Mouse (Mus musculus): Measurements from ENCODE around the gene Naa16. TPM values are rescaled to one million over a fixed set of nuclear protein-coding genes. Genes with fewer than 3 reads are reported as not detected.

Gene Naa16
- polyA plus RNA-seq (2015; fragmentation: Nextera tagmentation; extraction: Ambion mirVana): 10.1 and 23.3 TPM in 2 replicates

DNA sequence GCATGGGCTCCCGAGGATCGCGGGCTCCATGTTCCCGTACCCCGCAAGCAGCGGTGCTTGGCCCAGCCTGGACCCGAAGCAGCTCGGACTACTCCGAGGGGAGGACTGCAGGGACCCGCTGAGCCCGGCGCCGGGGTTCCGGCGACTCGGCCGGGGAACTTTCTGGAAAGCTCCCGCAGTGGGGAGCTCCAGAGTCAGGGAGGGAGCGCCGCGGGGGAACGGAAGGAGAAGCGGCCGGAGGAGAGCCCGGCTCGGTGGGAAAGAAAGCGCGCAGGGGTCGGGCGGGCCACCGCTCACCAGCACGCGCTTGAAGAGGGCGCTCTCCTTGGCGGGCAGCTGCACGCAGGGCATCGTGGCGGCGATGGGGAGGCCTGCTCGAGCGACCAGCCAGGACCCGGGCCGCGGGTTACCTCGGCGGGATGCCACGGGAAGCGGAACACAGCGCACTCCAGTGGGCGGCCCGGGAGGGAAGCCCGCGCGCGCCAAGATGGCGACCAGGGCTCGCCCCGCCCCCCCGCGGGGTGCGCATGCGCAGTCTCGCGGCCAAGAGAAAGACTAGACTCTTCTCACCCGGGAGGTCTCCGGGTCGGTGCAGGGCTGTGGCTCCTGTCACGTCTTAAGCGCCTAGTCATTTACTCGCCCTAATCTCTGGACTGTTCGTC lies at the start of gene Naa16:
Gene Naa16, minus strand, starts transcription at position 514 of the 662 bp plus-strand sequence.

DNA sequence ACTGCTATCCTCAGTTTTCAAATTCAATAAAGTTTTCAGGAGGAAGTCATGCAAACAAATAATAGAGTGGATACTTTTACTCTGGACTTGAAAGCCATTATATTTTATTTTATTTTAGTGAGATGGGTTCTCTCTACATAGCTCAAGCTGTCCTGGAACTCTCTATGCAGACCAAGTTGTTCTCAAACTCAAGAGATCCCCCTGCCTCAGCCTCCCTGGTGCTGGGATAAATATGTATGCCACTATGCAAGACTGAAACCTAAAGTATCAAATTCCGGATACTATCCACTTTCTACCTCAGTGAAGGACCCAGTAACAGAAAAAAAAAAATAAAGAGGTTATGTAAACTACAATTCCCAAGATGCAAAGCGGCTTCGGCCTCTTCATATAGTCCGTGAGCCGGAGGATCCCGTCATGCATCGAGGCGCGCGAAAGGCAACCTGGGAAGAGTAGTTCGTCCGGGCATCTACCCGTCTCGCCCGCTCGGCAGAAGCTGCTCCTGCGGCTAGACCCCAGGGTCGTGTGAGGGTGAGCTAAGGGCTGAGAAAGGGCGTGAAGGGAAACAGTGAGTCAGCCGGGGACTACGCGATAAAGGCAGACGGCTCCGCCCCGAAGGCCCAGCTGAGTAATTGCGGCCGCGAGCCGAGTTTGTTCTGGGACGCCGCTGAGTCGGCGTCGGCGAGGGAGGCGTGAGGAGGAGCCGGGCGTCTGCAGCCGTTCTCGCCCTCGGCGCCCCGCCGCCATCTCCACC lies 35.6 kb upstream of the Naa16 start, which contains the start of gene Kbtbd7:
Gene Kbtbd7, plus strand, starts transcription at position 533 of the 751 bp plus-strand sequence.

DNA sequence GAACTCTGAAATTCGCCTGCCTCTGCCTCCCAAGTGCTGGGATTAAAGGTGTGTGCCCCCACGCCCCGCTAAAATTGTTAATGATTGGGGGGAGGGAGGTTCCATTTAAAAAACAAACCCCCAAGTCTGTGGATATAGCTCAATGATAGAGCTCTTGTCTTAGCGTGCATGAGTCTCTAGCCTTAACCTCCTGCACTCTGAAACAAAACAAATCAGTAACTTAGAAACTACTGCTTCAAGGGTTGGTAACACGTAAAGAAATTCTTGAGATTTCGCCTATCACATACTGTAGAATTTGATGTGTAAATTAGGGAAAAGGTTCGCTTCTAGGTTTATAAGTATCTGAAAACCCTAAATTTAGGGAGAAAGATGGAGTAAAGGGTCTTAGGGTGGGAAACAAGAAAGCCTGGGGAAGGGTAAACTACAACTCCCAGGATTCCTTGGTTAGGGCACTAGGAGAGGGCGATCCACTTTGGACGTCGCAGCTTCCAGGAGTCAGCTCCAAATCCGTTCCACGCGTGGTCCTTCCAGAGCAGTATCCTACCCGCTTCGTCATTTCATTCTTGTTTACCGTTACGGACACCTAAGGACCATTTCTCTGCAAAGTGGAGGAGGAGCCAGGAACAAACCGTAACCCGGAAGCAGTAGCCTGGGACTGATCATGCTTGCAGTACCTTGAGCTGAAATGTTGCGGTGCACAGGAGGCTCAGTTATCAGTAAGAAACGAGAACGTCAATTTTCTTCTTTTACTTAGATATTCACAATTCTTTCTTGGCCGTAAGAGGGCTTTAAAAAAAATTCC lies 6.9 kb upstream of the Naa16 start, which contains the start of gene Mtrf1:
Gene Mtrf1, plus strand, starts transcription at position 452 of the 802 bp plus-strand sequence.

DNA sequence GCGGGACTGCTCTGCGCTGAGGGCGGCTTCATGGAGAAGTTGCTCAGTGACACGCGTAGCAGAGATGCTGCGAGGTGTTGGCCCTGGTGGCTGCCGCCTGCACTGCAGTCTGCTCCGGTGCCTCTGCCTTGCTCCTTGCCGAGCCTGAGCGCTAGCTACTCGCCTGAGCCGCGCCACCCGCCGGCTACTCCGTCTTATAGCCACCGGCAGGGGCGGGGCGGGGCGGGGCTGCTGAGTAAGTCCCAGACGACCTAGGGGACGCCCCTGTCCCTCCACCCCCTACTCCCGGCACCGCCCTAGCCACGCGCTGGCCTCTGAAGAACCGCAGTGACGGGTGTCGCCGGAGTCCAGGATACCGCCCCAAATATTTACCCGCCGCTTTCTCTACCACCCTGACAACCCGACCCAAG lies 89.1 kb downstream of the Naa16 start, which contains the start of gene Rgcc:
Gene Rgcc, minus strand, starts transcription at position 180 of the 410 bp plus-strand sequence.

Other genes starting within 250 kb of the Naa16 start
- not detected in 2 replicates for gene Zfp957, start 143.4 kb downstream of the Naa16 start, polyA plus RNA-seq (2015; fragmentation: Nextera tagmentation; extraction: Ambion mirVana)
- gene Rgcc, start 89.1 kb downstream of the Naa16 start, polyA plus RNA-seq (2015; fragmentation: Nextera tagmentation; extraction: Ambion mirVana): 102 and 110 TPM in 2 replicates
- 19.1 and 21.1 TPM in 2 replicates for gene Mtrf1, start 7.0 kb upstream of the Naa16 start, polyA plus RNA-seq (2015; fragmentation: Nextera tagmentation; extraction: Ambion mirVana)
- 4.8 and 5.6 TPM in 2 replicates for gene Kbtbd7, start 35.7 kb upstream of the Naa16 start, polyA plus RNA-seq (2015; fragmentation: Nextera tagmentation; extraction: Ambion mirVana)
- gene Kbtbd6, start 61.1 kb upstream of the Naa16 start, polyA plus RNA-seq (2015; fragmentation: Nextera tagmentation; extraction: Ambion mirVana): 0.59 and 0.66 TPM in 2 replicates
- gene Elf1, start 90.4 kb upstream of the Naa16 start, polyA plus RNA-seq (2015; fragmentation: Nextera tagmentation; extraction: Ambion mirVana): 7.1 and 11.2 TPM in 2 replicates
- gene Wbp4, start 90.7 kb upstream of the Naa16 start, polyA plus RNA-seq (2015; fragmentation: Nextera tagmentation; extraction: Ambion mirVana): 36.4 and 43.0 TPM in 2 replicates
- 119 and 123 TPM in 2 replicates for gene Sugt1, start 196.9 kb upstream of the Naa16 start, polyA plus RNA-seq (2015; fragmentation: Nextera tagmentation; extraction: Ambion mirVana)